In genomic region chr5:53998146-53998742, GRCm38 (mm10) we compare ENCODE assay signal across 8 mouse cellular contexts. TPM values are rescaled to one million over a fixed set of nuclear protein-coding genes. Genes with fewer than 3 reads are reported as not detected.
DNase-seq lines count a peak whose midpoint lies in the region; ATAC-seq lines count a peak whose summit lies in the region.

Gene Stim2, plus strand, starts transcription at chr5:53998499.

- peak within 1 kb of the TSS; percentile 77 for H3K27ac ChIP-seq in brown adipose tissue, adult 24 weeks (replicated peaks; ENCODE audit: low read depth, low read length)
- H3K27ac ChIP-seq in heart, embryonic 14.5 days (replicated peaks in 1 of 2; ENCODE audit: control insufficient read depth in 1 of 2, insufficient read depth in 1 of 2, low read depth in 2 of 2, low read length in 2 of 2) = peak within 1 kb of the TSS; percentile 73 to 93
- H3K27ac ChIP-seq in liver, embryonic 13.5 days = peak within 1 kb of the TSS; percentile 81
- H3K27ac ChIP-seq in stomach, embryonic 16.5 days (ENCODE audit: low read length) = peak within 1 kb of the TSS; percentile 93

- H3K9ac ChIP-seq in heart, embryonic 14.5 days (ENCODE audit: low read length) = peak within 1 kb of the TSS; percentile 92
- peak within 1 kb of the TSS; percentile 89 for H3K9ac ChIP-seq in liver, embryonic 13.5 days
- H3K9ac ChIP-seq in stomach, embryonic 16.5 days (ENCODE audit: low read length) = peak within 1 kb of the TSS; percentile 97

- H3K9me3 ChIP-seq in heart, embryonic 14.5 days (ENCODE audit: control insufficient read depth, low read length) = no peaks in the 10 kb centered on the region
- H3K9me3 ChIP-seq in liver, embryonic 13.5 days (replicated peaks) = no peaks in the 10 kb centered on the region
- no peaks in the 10 kb centered on the region for H3K9me3 ChIP-seq in stomach, embryonic 16.5 days (replicated peaks; ENCODE audit: control insufficient read depth, low read length)

- DNase-seq in CD4-positive, CD25-positive, alpha-beta regulatory T cell, adult 2 months (ENCODE audit: low read depth, low spot score) = peak; percentile 96
- peak; percentile 85 for DNase-seq in fibroblast of lung, adult 2 months (ENCODE audit: low read depth)
- DNase-seq in kidney, postnatal 14 days = peak; percentile 97
- DNase-seq in liver, embryonic 13.5 days = peak; percentile 90
- peak; percentile 96 for DNase-seq in neural tube, embryonic 10.5 days (ENCODE audit: extremely low spot score, low spot score)

- H3K4me3 ChIP-seq in brown adipose tissue, adult 24 weeks (ENCODE audit: insufficient read depth, low read depth, low read length) = peak within 1 kb of the TSS; percentile 90
- peak within 1 kb of the TSS; percentile 71 to 85 for H3K4me3 ChIP-seq in heart, embryonic 14.5 days (ENCODE audit: control insufficient read depth in 1 of 2, insufficient read depth in 1 of 2, low read depth in 1 of 2, low read length in 2 of 2)
- H3K4me3 ChIP-seq in liver, embryonic 13.5 days (replicated peaks) = peak within 1 kb of the TSS; percentile 88
- H3K4me3 ChIP-seq in stomach, embryonic 16.5 days (replicated peaks; ENCODE audit: low read length) = peak within 1 kb of the TSS; percentile 87

- 1% methylated on average over 62 of the region's 71 CpGs for WGBS in heart, embryonic 14.5 days
- under 1% methylated on average over 44 of the region's 71 CpGs for WGBS in liver, embryonic 13.5 days (ENCODE audit: insufficient replicate concordance)
- under 1% methylated on average over 46 of the region's 71 CpGs for WGBS in stomach, embryonic 16.5 days

- H3K4me2 ChIP-seq in heart, embryonic 14.5 days (ENCODE audit: low read length) = peak within 1 kb of the TSS; percentile 90
- H3K4me2 ChIP-seq in liver, embryonic 13.5 days = peak within 1 kb of the TSS; percentile 96
- peak within 1 kb of the TSS; percentile 79 for H3K4me2 ChIP-seq in stomach, embryonic 16.5 days (ENCODE audit: low read depth, low read length)

- H3K4me1 ChIP-seq in brown adipose tissue, adult 24 weeks (ENCODE audit: control insufficient read depth, insufficient read depth, insufficient read length, low read length) = no peaks in the 10 kb centered on the region
- H3K4me1 ChIP-seq in heart, embryonic 14.5 days (ENCODE audit: control insufficient read depth in 2 of 2, insufficient read depth in 2 of 2, low read length in 2 of 2) = peaks cover 0 to 23% of the 10 kb centered on the region in 2 experiments; a peak in 2 of 4 replicates
- peaks cover 39% of the 10 kb centered on the region for H3K4me1 ChIP-seq in liver, embryonic 13.5 days (replicated peaks)
- peaks cover 15% of the 10 kb centered on the region for H3K4me1 ChIP-seq in stomach, embryonic 16.5 days (ENCODE audit: control insufficient read depth, insufficient read depth, low read length)

- no peaks in the 10 kb centered on the region for H3K27me3 ChIP-seq in heart, embryonic 14.5 days (ENCODE audit: control insufficient read depth, insufficient read depth, low read length)
- peaks cover 25% of the 10 kb centered on the region for H3K27me3 ChIP-seq in liver, embryonic 13.5 days
- H3K27me3 ChIP-seq in stomach, embryonic 16.5 days (ENCODE audit: control insufficient read depth, insufficient read depth, low read length) = no peaks in the 10 kb centered on the region

- H3K36me3 ChIP-seq in heart, embryonic 14.5 days (ENCODE audit: control insufficient read depth, insufficient read depth, low read length) = no peaks in the 10 kb centered on the region
- no peaks in the 10 kb centered on the region for H3K36me3 ChIP-seq in liver, embryonic 13.5 days
- no peaks in the 10 kb centered on the region for H3K36me3 ChIP-seq in stomach, embryonic 16.5 days (ENCODE audit: control insufficient read depth, insufficient read depth, low read length)

- ATAC-seq in heart, embryonic 14.5 days (ENCODE audit: insufficient number of reproducible peaks, insufficient read depth, low FRiP score, low read depth) = peak; percentile 96
- peak; percentile 96 for ATAC-seq in liver, embryonic 13.5 days (ENCODE audit: low read depth)
- peak; percentile 95 for ATAC-seq in stomach, embryonic 16.5 days (ENCODE audit: insufficient read depth, low FRiP score)

RNA-seq across cellular contexts. Expression of gene Stim2, which starts in this region (rescaled TPM):
- 10.8 and 12.6 TPM in 2 replicates for polyA plus RNA-seq in brown adipose tissue, adult 24 weeks (2012; ENCODE audit: insufficient read depth, insufficient read length, missing spikeins)
- polyA plus RNA-seq in heart, embryonic 14.5 days (2014; fragmentation: Nextera tagmentation; extraction: Ambion mirVana) = 11.9 and 18.1 TPM in 2 replicates
- 4.8 and 5.6 TPM in 2 replicates for polyA plus RNA-seq in liver, embryonic 13.5 days (2015; fragmentation: Nextera tagmentation; extraction: Ambion mirVana)
- 13.1 and 15.9 TPM in 2 replicates for polyA plus RNA-seq in stomach, embryonic 16.5 days (2015; fragmentation: Nextera tagmentation; extraction: Ambion mirVana)

Comparison
In these comparisons a context has a peak if more than half of its experiments do, and no peak if none do; other contexts are left out.
1. Peak in every context shown above with its lines: DNase-seq, ATAC-seq, H3K4me3 ChIP-seq and H3K27ac ChIP-seq.